In genomic region chr6:53664759-53665158, GRCm38 (mm10) we compare ENCODE assay signal across 22 mouse cellular contexts.
A peak's percentile ranks its signal among the peaks of the same experiment; 100 is the strongest.
DNase-seq lines count a peak whose midpoint lies in the region; ATAC-seq and TF ChIP-seq lines count a peak whose summit lies in the region.
"Had no signal": no experiment of that assay in that cellular context is flagged by ENCODE, and none has a peak within 500 bp of the region (broad histone marks: within the 10 kb centered on the region; RNA-seq: fewer than 3 reads in every experiment).

No protein-coding gene starts in this region.

- H3K4me1 ChIP-seq in lung, embryonic 16.5 days (replicated peaks; ENCODE audit: control insufficient read depth, insufficient read depth, low read length): peaks cover 18% of the 10 kb centered on the region
- H3K4me1 ChIP-seq in lung, adult 2 months (ENCODE audit: control insufficient read depth, insufficient read depth, low read length): no peaks in the 10 kb centered on the region
- peaks cover 17% of the 10 kb centered on the region for H3K4me1 ChIP-seq in limb, embryonic 15.5 days

- peak; percentile 86 for ATAC-seq in lung, embryonic 16.5 days (ENCODE audit: low read depth)
- ATAC-seq in limb, embryonic 15.5 days (ENCODE audit: insufficient number of reproducible peaks, low FRiP score, low TSS enrichment, low read depth): no peak
- ATAC-seq: forebrain, embryonic 14.5 days had no signal

- TF ChIP-seq CTCF in lung, adult 2 months (IDR thresholded peaks at IDR 0.05; ENCODE audit: insufficient read depth, low read length): no peak

- H3K4me2 ChIP-seq in lung, embryonic 16.5 days (ENCODE audit: low read depth, low read length): no peak overlapping the region
- no peak overlapping the region for H3K4me2 ChIP-seq in limb, embryonic 15.5 days
- H3K4me2 ChIP-seq: embryonic facial prominence, embryonic 15.5 days; heart, embryonic 11.5 days; heart, embryonic 15.5 days; hindbrain, embryonic 14.5 days had no signal

- DNase-seq in lung, adult 2 months: no peak
- DNase-seq in Muller cell, postnatal 12 days (ENCODE audit: inconsistent ontology term): peak; percentile 28
- peak; percentile 50 for DNase-seq in ZHBTc4 (ENCODE audit: low read depth, low spot score)
- no peak for DNase-seq in thymus, postnatal 4 days
- no peak for DNase-seq in adrenal gland, adult (ENCODE audit: inconsistent age in 2 of 2, low spot score in 1 of 2)
- DNase-seq: adrenal gland, adult 8-10 months; adrenal gland, postnatal 36 days; cerebellum, adult 2 months; cerebellum, postnatal 10 days; embryo, embryonic 11 days; heart, adult 2 months had no signal

- no peak overlapping the region for H3K4me3 ChIP-seq in lung, embryonic 16.5 days (ENCODE audit: low read length)
- no peak overlapping the region for H3K4me3 ChIP-seq in lung, adult 2 months (replicated peaks; ENCODE audit: extremely low read depth, low read depth, low read length)
- H3K4me3 ChIP-seq in limb, embryonic 15.5 days: no peak overlapping the region
- H3K4me3 ChIP-seq: embryonic facial prominence, embryonic 15.5 days; erythroblast, embryonic 14.5 days; forebrain, embryonic 10.5 days; heart, adult 2 months; heart, embryonic 15.5 days; hindbrain, embryonic 10.5 days had no signal

- no peaks in the 10 kb centered on the region for H3K27me3 ChIP-seq in lung, embryonic 16.5 days (ENCODE audit: control insufficient read depth, insufficient read depth, low read depth, low read length)
- H3K27me3 ChIP-seq in limb, embryonic 15.5 days: no peaks in the 10 kb centered on the region
- H3K27me3 ChIP-seq: embryonic facial prominence, embryonic 15.5 days; heart, embryonic 15.5 days had no signal

- WGBS in lung, embryonic 16.5 days: 33% methylated on average over 1 of the region's 1 CpGs
- 43% methylated on average over 1 of the region's 1 CpGs for WGBS in lung, adult 2 months
- 27% methylated on average over 1 of the region's 1 CpGs for WGBS in limb, embryonic 15.5 days

- no peak for TF ChIP-seq POLR2A in lung, adult 2 months (IDR thresholded peaks at IDR 0.05; ENCODE audit: borderline replicate concordance, extremely low read depth, low read depth, low read length)

- H3K9me3 ChIP-seq in lung, embryonic 16.5 days (ENCODE audit: control insufficient read depth, low read length): no peaks in the 10 kb centered on the region
- H3K9me3 ChIP-seq in limb, embryonic 15.5 days: no peaks in the 10 kb centered on the region
- H3K9me3 ChIP-seq: embryonic facial prominence, embryonic 15.5 days; forebrain, embryonic 10.5 days; heart, embryonic 15.5 days; hindbrain, embryonic 10.5 days had no signal

- H3K36me3 ChIP-seq in lung, embryonic 16.5 days (ENCODE audit: control insufficient read depth, insufficient read depth, low read length): no peaks in the 10 kb centered on the region
- no peaks in the 10 kb centered on the region for H3K36me3 ChIP-seq in limb, embryonic 15.5 days
- H3K36me3 ChIP-seq: embryonic facial prominence, embryonic 15.5 days; forebrain, embryonic 10.5 days; G1E; heart, embryonic 15.5 days; hindbrain, embryonic 10.5 days had no signal

- peak overlapping the region; percentile 72 for H3K27ac ChIP-seq in lung, embryonic 16.5 days (ENCODE audit: low read length)
- H3K27ac ChIP-seq in limb, embryonic 15.5 days: peak overlapping the region; percentile 3; the same call in 1 of the 2 replicates
- H3K27ac ChIP-seq: forebrain, embryonic 10.5 days; heart, adult 2 months; heart, embryonic 15.5 days; hindbrain, embryonic 10.5 days; hindbrain, embryonic 14.5 days had no signal

- no peak overlapping the region for H3K9ac ChIP-seq in lung, embryonic 16.5 days (ENCODE audit: low read length)
- H3K9ac ChIP-seq in limb, embryonic 15.5 days: no peak overlapping the region
- H3K9ac ChIP-seq: embryonic facial prominence, embryonic 15.5 days; heart, embryonic 15.5 days; hindbrain, embryonic 14.5 days had no signal

Comparison
In these comparisons a context has a peak if more than half of its experiments do, and no peak if none do; other contexts are left out.
1. DNase-seq: peak in Muller cell, postnatal 12 days (single experiment) and ZHBTc4 (single experiment); none in lung, adult 2 months (single experiment), thymus, postnatal 4 days (single experiment) and adrenal gland, adult (0 of 2).